Mouse (Mus musculus) stomach, postnatal 0 days (tissue): Measurements from ENCODE around the gene Mad1l1. TPM values are rescaled to one million over a fixed set of nuclear protein-coding genes. Genes with fewer than 3 reads are reported as not detected.

Experiments used
- ATAC-seq: fragments of 200-750 bp; cut with Nextera tagmentation; 2 replicates; pipeline ENCODE4 v1.8.0; 2017; ENCODE audit not compliant: low FRiP score, low TSS enrichment
- DNase-seq: peaks from one replicate; pipeline ENCODE4 v3.0.0-alpha.2; 2016; ENCODE audit warnings: low spot score
- H3K27ac ChIP-seq: fragments of 300-500 bp; sonication (generic); replicated peaks from 2 replicates; pipeline ENCODE4 v1.5.1; 2014; ENCODE audit warnings: mild to moderate bottlenecking, control low read depth
- H3K27me3 ChIP-seq: fragments of 300-500 bp; sonication (generic); 2 replicates; pipeline ENCODE4 v1.6.1; 2014; ENCODE audit warnings: low read length; ENCODE audit not compliant: control insufficient read depth, insufficient read depth
- H3K36me3 ChIP-seq: fragments of 300-500 bp; sonication (generic); 2 replicates; pipeline ENCODE4 v1.6.1; 2014; ENCODE audit warnings: low read length, mixed read lengths; ENCODE audit not compliant: control insufficient read depth, insufficient read depth
- H3K4me1 ChIP-seq: fragments of 300-500 bp; sonication (generic); replicated peaks from 2 replicates; pipeline ENCODE4 v1.6.1; 2014; ENCODE audit warnings: antibody characterized with exemption; ENCODE audit not compliant: control insufficient read depth, insufficient read depth
- H3K4me2 ChIP-seq: fragments of 300-500 bp; sonication (generic); replicated peaks from 2 replicates; pipeline ENCODE4 v1.6.1; 2014; ENCODE audit warnings: low read depth, mild to moderate bottlenecking, control low read depth, moderate library complexity
- H3K4me3 ChIP-seq: fragments of 300-500 bp; sonication (generic); 2 replicates; pipeline ENCODE4 v1.5.1; 2014; ENCODE audit warnings: low read depth, low read length, control low read depth
- H3K9ac ChIP-seq: fragments of 300-500 bp; sonication (generic); 2 replicates; pipeline ENCODE4 v1.6.1; 2014; ENCODE audit warnings: mild to moderate bottlenecking, low read length, control low read depth, mixed read lengths
- H3K9me3 ChIP-seq: fragments of 300-500 bp; sonication (generic); 2 replicates; pipeline ENCODE4 v1.6.1; 2016; ENCODE audit warnings: low read length; ENCODE audit not compliant: control insufficient read depth
- CTCF ChIP-seq: IDR thresholded peaks from 2 replicates; pipeline ENCODE4 v1.5.1; 2016; ENCODE audit warnings: antibody characterized with exemption, low read depth, mild to moderate bottlenecking, moderate library complexity
- EP300 ChIP-seq: optimal IDR thresholded peaks from 2 replicates; pipeline ENCODE3; 2016; ENCODE audit warnings: antibody characterized with exemption
- WGBS: fragments of 180-500 bp; shearing (Covaris S2); extraction: QIAGEN DNeasy Blood & Tissue Kit; methylation state at CpG from one replicate; pipeline ENCODE4 v1.1.7; 2014; 5-methylcytosine and 5-hydroxymethylcytosine counted together
- polyA plus RNA-seq: library from polyadenylated mRNA; unstranded; fragments of >200 nt; fragmentation: Nextera tagmentation; extraction: Ambion mirVana; gene quantifications from 2 replicates; pipeline ENCODE4 v1.2.1, GENCODE M21; 2015

The Mad1l1 gene
- polyA plus RNA-seq, 1 experiment from 2014 or later: 14.2 TPM

GRCm38 (mm10) chr5:140022861-140023260 is 298.5 kb downstream of the Mad1l1 start:
- Histone ChIP-seq H3K9me3 (no peaks in the 10 kb centered on the region), H3K4me3 (no peak overlapping the region), H3K36me3 (no peaks in the 10 kb centered on the region), H3K27me3 (no peaks in the 10 kb centered on the region), H3K27ac (no peak overlapping the region), H3K4me2 (no peak overlapping the region), H3K9ac (no peak overlapping the region), H3K4me1 (no peaks in the 10 kb centered on the region)
- DNase-seq (no peak), ATAC-seq (no peak)
- TF ChIP-seq EP300: no peak
- TF ChIP-seq CTCF: no peak
- 75% methylated on average over 6 of the region's 6 CpGs for WGBS

- Histone ChIP-seq H3K9me3 (no peaks in the 10 kb centered on the region), H3K36me3 (no peaks in the 10 kb centered on the region), H3K4me2 (no peak overlapping the region), H3K27me3 (no peaks in the 10 kb centered on the region), H3K4me3 (no peak overlapping the region), H3K4me1 (no peaks in the 10 kb centered on the region), H3K9ac (no peak overlapping the region), H3K27ac (no peak overlapping the region)
- no peak for ATAC-seq
- DNase-seq: no peak
- 82% methylated on average over 10 of the region's 10 CpGs for WGBS
- TF ChIP-seq EP300 (no peak), CTCF (no peak)
Observed at GRCm38 (mm10) chr5:140021755-140022154, 299.6 kb downstream of the Mad1l1 start.

GRCm38 (mm10) chr5:140019616-140020015 is 301.7 kb downstream of the Mad1l1 start:
- no peaks in the 10 kb centered on the region for H3K36me3 ChIP-seq
- no peak overlapping the region for H3K4me2 ChIP-seq
- no peaks in the 10 kb centered on the region for H3K27me3 ChIP-seq
- H3K9me3 ChIP-seq: no peaks in the 10 kb centered on the region
- TF ChIP-seq CTCF (no peak), EP300 (no peak)
- WGBS: 95% methylated on average over 1 of the region's 1 CpGs
- no peak overlapping the region for H3K4me3 ChIP-seq
- H3K9ac ChIP-seq: no peak overlapping the region
- DNase-seq (no peak), ATAC-seq (no peak)
- no peak overlapping the region for H3K27ac ChIP-seq
- H3K4me1 ChIP-seq: no peaks in the 10 kb centered on the region

GRCm38 (mm10) chr5:140018780-140019179 is 302.6 kb downstream of the Mad1l1 start:
- Histone ChIP-seq H3K36me3 (no peaks in the 10 kb centered on the region), H3K27me3 (no peaks in the 10 kb centered on the region), H3K4me2 (no peak overlapping the region), H3K9me3 (no peaks in the 10 kb centered on the region), H3K9ac (no peak overlapping the region), H3K27ac (no peak overlapping the region), H3K4me1 (no peaks in the 10 kb centered on the region), H3K4me3 (no peak overlapping the region)
- WGBS: 92% methylated on average over 7 of the region's 7 CpGs
- no peak for ATAC-seq
- DNase-seq: no peak
- no peak for TF ChIP-seq EP300

GRCm38 (mm10) chr5:140016896-140017295 is 304.5 kb downstream of the Mad1l1 start:
- no peaks in the 10 kb centered on the region for H3K9me3 ChIP-seq
- TF ChIP-seq EP300: no peak
- TF ChIP-seq CTCF: no peak
- no peak overlapping the region for H3K4me2 ChIP-seq
- WGBS: 96% methylated on average over 1 of the region's 1 CpGs
- H3K27me3 ChIP-seq: no peaks in the 10 kb centered on the region
- no peak for ATAC-seq
- no peak for DNase-seq
- no peak overlapping the region for H3K27ac ChIP-seq
- H3K9ac ChIP-seq: no peak overlapping the region
- no peaks in the 10 kb centered on the region for H3K4me1 ChIP-seq
- H3K4me3 ChIP-seq: no peak overlapping the region
- H3K36me3 ChIP-seq: no peaks in the 10 kb centered on the region

GRCm38 (mm10) chr5:140013652-140014051 is 307.7 kb downstream of the Mad1l1 start:
- Histone ChIP-seq H3K36me3 (no peaks in the 10 kb centered on the region), H3K27ac (no peak overlapping the region), H3K4me2 (no peak overlapping the region), H3K9ac (no peak overlapping the region), H3K4me1 (no peaks in the 10 kb centered on the region), H3K4me3 (no peak overlapping the region), H3K27me3 (no peaks in the 10 kb centered on the region), H3K9me3 (no peaks in the 10 kb centered on the region)
- ATAC-seq (no peak), DNase-seq (no peak)
- TF ChIP-seq EP300 (no peak), CTCF (no peak)
- 72% methylated on average over 5 of the region's 5 CpGs for WGBS
